Mouse (Mus musculus): ENCODE measurements around the gene Il4i1.

DNA sequence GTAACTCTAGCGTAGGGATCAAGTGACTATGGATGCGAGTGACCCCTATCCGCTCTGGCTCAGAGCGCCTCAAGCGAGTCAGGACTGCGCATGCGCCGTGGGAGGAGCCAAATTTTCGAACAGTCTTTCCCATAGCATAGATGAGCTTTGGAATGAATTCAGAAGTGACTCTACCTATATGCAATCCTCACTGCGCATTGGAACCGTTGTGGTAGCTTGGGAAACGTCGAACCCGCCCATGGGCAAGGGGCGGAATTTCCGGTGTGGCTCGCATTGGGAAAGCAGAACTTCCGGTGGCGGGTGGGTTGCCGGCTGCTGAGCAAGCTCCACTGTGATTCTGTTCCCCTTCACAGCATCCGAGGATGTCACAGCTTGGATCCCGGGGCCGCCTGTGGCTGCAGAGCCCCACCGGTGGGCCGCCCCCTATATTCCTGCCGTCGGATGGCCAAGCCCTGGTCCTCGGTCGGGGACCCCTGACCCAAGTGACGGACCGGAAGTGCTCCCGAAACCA, 40.9 kb downstream of the Il4i1 start, which contains the start of gene Pnkp:
- TF ChIP-seq EP300 (IDR thresholded peaks at IDR 0.05): peak; percentile 24; the same call in 1 of the 2 replicates
- 0 out of 2 replicates have a peak, but pooled peaks have one; percentile 8 for TF ChIP-seq CTCF (IDR thresholded peaks at IDR 0.05)
